In genomic region chr10:94957705-94958104, GRCm38 (mm10) we compare ENCODE assay signal across 13 mouse cellular contexts.
"Had no signal": no experiment of that assay in that cellular context is flagged by ENCODE, and none has a peak within 500 bp of the region (broad histone marks: within the 10 kb centered on the region; RNA-seq: fewer than 3 reads in every experiment).

No protein-coding gene starts in this region.

- H3K4me1 ChIP-seq: heart, embryonic 10.5 days; heart, embryonic 12.5 days; hindbrain, embryonic 12.5 days; intestine, embryonic 15.5 days; limb, embryonic 12.5 days had no signal

- H3K36me3 ChIP-seq: heart, embryonic 10.5 days; heart, embryonic 12.5 days; hindbrain, embryonic 10.5 days; hindbrain, embryonic 12.5 days; intestine, embryonic 15.5 days; limb, embryonic 10.5 days; limb, embryonic 12.5 days had no signal

- H3K9ac ChIP-seq: heart, embryonic 12.5 days; hindbrain, embryonic 12.5 days; hindbrain, embryonic 14.5 days; intestine, embryonic 15.5 days; limb, embryonic 12.5 days had no signal

- H3K4me2 ChIP-seq: heart, embryonic 12.5 days; hindbrain, embryonic 12.5 days; hindbrain, embryonic 14.5 days; intestine, embryonic 15.5 days; limb, embryonic 12.5 days; liver, embryonic 11.5 days had no signal

- H3K9me3 ChIP-seq: heart, embryonic 10.5 days; heart, embryonic 12.5 days; hindbrain, embryonic 10.5 days; hindbrain, embryonic 12.5 days; intestine, embryonic 15.5 days; limb, embryonic 10.5 days; limb, embryonic 12.5 days had no signal

- H3K27ac ChIP-seq: gastrocnemius, adult 2 months; heart, embryonic 10.5 days; hindbrain, embryonic 10.5 days; hindbrain, embryonic 12.5 days; hindbrain, embryonic 14.5 days; intestine, embryonic 15.5 days; layer of hippocampus, adult 2 months; left cerebral cortex, adult 2 months; limb, embryonic 10.5 days; limb, embryonic 12.5 days had no signal

- H3K4me3 ChIP-seq: gastrocnemius, adult 2 months; heart, embryonic 10.5 days; heart, embryonic 12.5 days; hindbrain, embryonic 10.5 days; hindbrain, embryonic 12.5 days; intestine, embryonic 15.5 days; layer of hippocampus, adult 2 months; left cerebral cortex, adult 2 months; limb, embryonic 10.5 days; limb, embryonic 12.5 days had no signal

- DNase-seq: gastrocnemius, postnatal 25 days had no signal

- H3K27me3 ChIP-seq: heart, embryonic 12.5 days; intestine, embryonic 15.5 days; limb, embryonic 12.5 days had no signal
